Mouse (Mus musculus) fat pad, adult 2 months (tissue): ENCODE measurements around the gene Farsa.
"Not testable (repeated sequence)": the region's sequence is repeated elsewhere in the genome, so short reads cannot be mapped to it uniquely, and the experiment has no call there.

ENCODE experiments used
- DNase-seq: peaks from one replicate; pipeline ENCODE4 v3.0.0-alpha.2; 2011; ENCODE audit warnings: low read depth, low spot score; ENCODE audit errors: extremely low read depth

Farsa gene

GRCm38 (mm10) chr8:84873016-84873415, 16.2 kb downstream of the Farsa start:
- DNase-seq: no peak

- DNase-seq: no peak
Measured at GRCm38 (mm10) chr8:84874339-84874738, 17.6 kb downstream of the Farsa start.

- DNase-seq: no peak
Measured at GRCm38 (mm10) chr8:84877297-84878035, 20.7 kb downstream of the Farsa start.

- DNase-seq: no peak
Measured at GRCm38 (mm10) chr8:84878915-84879314, 22.1 kb downstream of the Farsa start.

- no peak for DNase-seq
Measured at GRCm38 (mm10) chr8:84884728-84885127, 27.9 kb downstream of the Farsa start.

- no peak for DNase-seq
Measured at GRCm38 (mm10) chr8:84888280-84888679, 31.5 kb downstream of the Farsa start.

- DNase-seq: no peak
Measured at GRCm38 (mm10) chr8:84889141-84889540, 32.4 kb downstream of the Farsa start.

- no peak for DNase-seq
Measured at GRCm38 (mm10) chr8:84892993-84893708, 36.4 kb downstream of the Farsa start.

- DNase-seq: peak; percentile 87
Measured at GRCm38 (mm10) chr8:84893709-84894134, 36.9 kb downstream of the Farsa start, which contains the start of gene Gcdh. Gcdh (minus strand) TSS chr8:84893921.

GRCm38 (mm10) chr8:84895963-84896362, 39.2 kb downstream of the Farsa start:
- DNase-seq: no peak

- no peak for DNase-seq
Measured at GRCm38 (mm10) chr8:84901071-84901470, 44.3 kb downstream of the Farsa start.

GRCm38 (mm10) chr8:84901752-84902151, 45.0 kb downstream of the Farsa start, which contains the start of gene Klf1:
Klf1 (plus strand) TSS chr8:84901928.
- DNase-seq: no peak

GRCm38 (mm10) chr8:84902367-84902919, 45.7 kb downstream of the Farsa start:
- DNase-seq: no peak

GRCm38 (mm10) chr8:84902920-84903661, 46.3 kb downstream of the Farsa start:
- no peak for DNase-seq

- no peak for DNase-seq
Measured at GRCm38 (mm10) chr8:84904351-84904750, 47.6 kb downstream of the Farsa start.

- no peak for DNase-seq
Measured at GRCm38 (mm10) chr8:84907037-84907436, 50.2 kb downstream of the Farsa start.

- DNase-seq: no peak
Measured at GRCm38 (mm10) chr8:84907493-84907892, 50.7 kb downstream of the Farsa start.

GRCm38 (mm10) chr8:84907979-84908378, 51.2 kb downstream of the Farsa start:
- not testable (repeated sequence) for DNase-seq

- DNase-seq: peak; percentile 87
Measured at GRCm38 (mm10) chr8:84908421-84909161, 51.8 kb downstream of the Farsa start, which contains the start of gene Dnase2a. Dnase2a (plus strand) TSS chr8:84908560.

- no peak for DNase-seq
Measured at GRCm38 (mm10) chr8:84909162-84909767, 52.5 kb downstream of the Farsa start.
